In genomic region chr7:145045230-145045629, GRCm38 (mm10) we compare ENCODE assay signal across 18 mouse cellular contexts.
DNase-seq lines count a peak whose midpoint lies in the region; ATAC-seq and TF ChIP-seq lines count a peak whose summit lies in the region.
"Had no signal": no experiment of that assay in that cellular context is flagged by ENCODE, and none has a peak within 500 bp of the region (broad histone marks: within the 10 kb centered on the region; RNA-seq: fewer than 3 reads in every experiment).

No protein-coding gene starts in this region.

- H3K9ac ChIP-seq in midbrain, embryonic 11.5 days (ENCODE audit: low read length) = no peak overlapping the region
- no peak overlapping the region for H3K9ac ChIP-seq in midbrain, embryonic 13.5 days (replicated peaks)
- H3K9ac ChIP-seq: embryonic facial prominence, embryonic 12.5 days; lung, embryonic 14.5 days; midbrain, embryonic 15.5 days had no signal

- no peaks in the 10 kb centered on the region for H3K27me3 ChIP-seq in kidney, adult 2 months (replicated peaks; ENCODE audit: control insufficient read depth, insufficient read depth, low read length)
- H3K27me3 ChIP-seq in midbrain, embryonic 11.5 days (ENCODE audit: control insufficient read depth, insufficient read depth, low read length) = no peaks in the 10 kb centered on the region
- no peaks in the 10 kb centered on the region for H3K27me3 ChIP-seq in midbrain, embryonic 13.5 days
- H3K27me3 ChIP-seq: embryonic facial prominence, embryonic 12.5 days; midbrain, embryonic 15.5 days had no signal

- no peak for TF ChIP-seq CTCF in kidney, adult 2 months (conservative IDR thresholded peaks at IDR 0.05; ENCODE audit: insufficient read depth, insufficient read length, low read depth, low read length)
- no peak for TF ChIP-seq CTCF in embryonic fibroblast, embryonic 13.5 days (IDR thresholded peaks at IDR 0.05; ENCODE audit: borderline replicate concordance, insufficient read depth, low read length)

- 0 out of 2 replicates have a peak, but pooled peaks cover 3% of the 10 kb centered on the region for H3K4me1 ChIP-seq in kidney, adult 2 months (ENCODE audit: control insufficient read depth, insufficient read depth, low read length)
- no peaks in the 10 kb centered on the region for H3K4me1 ChIP-seq in midbrain, embryonic 11.5 days (ENCODE audit: control insufficient read depth, insufficient read depth, low read length)
- no peaks in the 10 kb centered on the region for H3K4me1 ChIP-seq in midbrain, embryonic 13.5 days (replicated peaks)
- H3K4me1 ChIP-seq in embryonic fibroblast, embryonic 13.5 days (ENCODE audit: control insufficient read depth, insufficient read depth, low read length) = peaks cover 11% of the 10 kb centered on the region
- H3K4me1 ChIP-seq: midbrain, embryonic 15.5 days had no signal

- no peak for ATAC-seq in midbrain, embryonic 11.5 days (ENCODE audit: low FRiP score)
- no peak for ATAC-seq in midbrain, embryonic 13.5 days
- ATAC-seq: hindbrain, embryonic 16.5 days; intestine, postnatal 0 days; midbrain, embryonic 15.5 days had no signal

- H3K27ac ChIP-seq in kidney, adult 2 months (ENCODE audit: insufficient read depth, low read depth, low read length) = no peak overlapping the region
- H3K27ac ChIP-seq in midbrain, embryonic 11.5 days (ENCODE audit: low read depth, low read length) = no peak overlapping the region
- no peak overlapping the region for H3K27ac ChIP-seq in midbrain, embryonic 13.5 days
- H3K27ac ChIP-seq in embryonic fibroblast, embryonic 13.5 days (ENCODE audit: insufficient read depth, low read length) = peak overlapping the region; percentile 51
- H3K27ac ChIP-seq: embryonic facial prominence, embryonic 12.5 days; midbrain, embryonic 15.5 days had no signal

- peak; percentile 28 for DNase-seq in kidney, adult 2 months
- DNase-seq in kidney, postnatal 25 days = no peak
- DNase-seq in midbrain, embryonic 11.5 days (ENCODE audit: low spot score, missing footprints) = peak; percentile 12
- no peak for DNase-seq in adrenal gland, adult (ENCODE audit: inconsistent age in 2 of 2, low spot score in 1 of 2)
- DNase-seq in neural tube, embryonic 10.5 days (ENCODE audit: extremely low spot score, low spot score) = no peak
- DNase-seq: adrenal gland, postnatal 14 days; cerebellum, adult 18-20 months; gastrocnemius, postnatal 14 days; heart, postnatal 10 days; left cerebral cortex, postnatal 4 days; lung, embryonic 14.5 days; thymus, adult 2 months had no signal

- TF ChIP-seq POLR2A in kidney, adult 2 months (IDR thresholded peaks at IDR 0.05; ENCODE audit: low read depth, low read length) = no peak
- no peak for TF ChIP-seq POLR2A in embryonic fibroblast, embryonic 13.5 days (IDR thresholded peaks at IDR 0.05; ENCODE audit: low read depth, low read length)

- no peak overlapping the region for H3K4me3 ChIP-seq in kidney, adult 2 months (ENCODE audit: insufficient read depth, low read depth, low read length)
- H3K4me3 ChIP-seq in midbrain, embryonic 11.5 days (ENCODE audit: low read depth, low read length) = no peak overlapping the region
- no peak overlapping the region for H3K4me3 ChIP-seq in midbrain, embryonic 13.5 days (replicated peaks)
- H3K4me3 ChIP-seq in embryonic fibroblast, embryonic 13.5 days (ENCODE audit: insufficient read depth, low read length) = no peak overlapping the region
- H3K4me3 ChIP-seq: embryonic facial prominence, embryonic 12.5 days; midbrain, embryonic 15.5 days had no signal

- H3K36me3 ChIP-seq in kidney, adult 2 months (ENCODE audit: control insufficient read depth, insufficient read depth, low read length) = no peaks in the 10 kb centered on the region
- no peaks in the 10 kb centered on the region for H3K36me3 ChIP-seq in midbrain, embryonic 11.5 days (ENCODE audit: control insufficient read depth, insufficient read depth, low read length)
- H3K36me3 ChIP-seq in midbrain, embryonic 13.5 days = no peaks in the 10 kb centered on the region
- H3K36me3 ChIP-seq: embryonic facial prominence, embryonic 12.5 days; midbrain, embryonic 15.5 days had no signal

- H3K4me2 ChIP-seq in midbrain, embryonic 11.5 days = no peak overlapping the region
- no peak overlapping the region for H3K4me2 ChIP-seq in midbrain, embryonic 13.5 days (replicated peaks)
- H3K4me2 ChIP-seq: embryonic facial prominence, embryonic 12.5 days; lung, embryonic 14.5 days; midbrain, embryonic 15.5 days had no signal

- 66% methylated on average over 1 of the region's 1 CpGs for whole genome bisulfite sequencing in kidney, adult 2 months
- WGBS in midbrain, embryonic 11.5 days = 38% methylated on average over 1 of the region's 1 CpGs
- 65% methylated on average over 1 of the region's 1 CpGs for WGBS in midbrain, embryonic 13.5 days

- no peaks in the 10 kb centered on the region for H3K9me3 ChIP-seq in midbrain, embryonic 11.5 days (ENCODE audit: control insufficient read depth, low read length)
- H3K9me3 ChIP-seq in midbrain, embryonic 13.5 days = no peaks in the 10 kb centered on the region
- H3K9me3 ChIP-seq: embryonic facial prominence, embryonic 12.5 days; midbrain, embryonic 15.5 days had no signal

Comparison
In these comparisons a context has a peak if more than half of its experiments do, and no peak if none do; other contexts are left out.
1. DNase-seq: peak in kidney, adult 2 months (single experiment) and midbrain, embryonic 11.5 days (single experiment); none in kidney, postnatal 25 days (0 of 2), adrenal gland, adult (0 of 2) and neural tube, embryonic 10.5 days (single experiment).